Mouse (Mus musculus) naive thymus-derived CD4-positive, alpha-beta T cell, adult 5 months (primary cell): Measurements from ENCODE around the gene Ccne1. TPM values are rescaled to one million over a fixed set of nuclear protein-coding genes. Genes with fewer than 3 reads are reported as not detected.

Experiments used
- polyA plus RNA-seq: library from polyadenylated mRNA; unstranded; fragments of 100-300 nt; shearing (Covaris generic); gene quantifications from one replicate; pipeline ENCODE4 v1.2.1, GENCODE M21; 2017

Gene Ccne1
- polyA plus RNA-seq: 3.2 TPM

DNA sequence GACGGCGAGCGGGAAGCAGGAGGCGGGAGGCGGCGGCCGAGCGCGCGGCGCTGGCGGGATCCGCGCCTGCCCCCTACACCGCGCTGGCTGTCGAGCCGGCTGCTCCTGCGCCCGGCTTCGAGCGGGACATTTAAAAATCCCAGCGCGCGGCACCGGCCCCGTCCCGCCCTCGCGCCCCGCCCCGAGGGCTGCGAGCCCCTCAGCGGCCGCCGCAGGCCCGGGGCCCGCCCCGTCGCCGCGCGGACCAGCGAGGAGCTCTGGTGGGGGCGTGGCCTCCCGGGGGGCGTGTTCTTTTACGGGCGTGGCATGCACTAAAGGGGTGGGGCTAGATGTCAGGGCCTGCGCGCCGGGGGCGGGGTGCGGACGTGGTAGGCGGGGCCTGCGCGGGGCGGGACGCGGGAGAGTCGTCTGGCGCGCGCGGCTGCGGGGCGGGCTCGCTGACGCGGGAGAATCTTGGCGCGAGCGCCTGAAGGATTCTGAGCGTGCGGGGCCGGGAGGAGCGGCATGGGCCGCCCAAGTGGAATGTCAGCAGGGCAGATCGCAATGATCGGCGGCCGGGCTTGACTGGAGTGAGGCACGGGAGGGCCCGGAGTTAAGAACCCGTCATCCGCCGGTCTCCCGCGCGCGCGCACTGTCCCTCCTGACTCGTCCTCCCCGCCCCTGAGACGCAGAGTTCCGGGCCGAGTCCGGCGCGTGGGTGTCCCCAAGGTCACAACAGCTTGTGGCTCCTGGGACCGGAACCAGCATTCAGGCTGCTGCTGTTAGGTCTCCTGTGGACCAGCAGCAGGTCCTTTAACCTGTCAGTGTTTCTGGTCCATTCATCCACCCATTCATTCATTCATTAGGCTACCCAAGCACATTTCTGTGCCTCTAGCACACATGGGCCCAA is at the start of gene Ccne1:
Gene Ccne1 (minus strand): TSS at position 164 of the 889 bp plus-strand sequence.

Other genes starting within 250 kb of the Ccne1 start
- 67.4 TPM for gene Uri1, start 84.0 kb downstream of the Ccne1 start, polyA plus RNA-seq
- 32.1 TPM for gene 1600014C10Rik, start 75.7 kb upstream of the Ccne1 start, polyA plus RNA-seq
- not detected for gene Plekhf1, start 120.5 kb upstream of the Ccne1 start, polyA plus RNA-seq
- 32.5 TPM for gene Pop4, start 163.9 kb upstream of the Ccne1 start, polyA plus RNA-seq